In genomic region chr2:72157561-72157960, GRCm38 (mm10) we compare ENCODE assay signal across 11 mouse cellular contexts.
DNase-seq lines count a peak whose midpoint lies in the region; ATAC-seq lines count a peak whose summit lies in the region.
"Had no signal": no experiment of that assay in that cellular context is flagged by ENCODE, and none has a peak within 500 bp of the region (broad histone marks: within the 10 kb centered on the region; RNA-seq: fewer than 3 reads in every experiment).

No protein-coding gene starts in this region.

- H3K9me3 ChIP-seq in lung, embryonic 15.5 days: no peaks in the 10 kb centered on the region
- no peaks in the 10 kb centered on the region for H3K9me3 ChIP-seq in limb, embryonic 15.5 days
- H3K9me3 ChIP-seq: embryonic facial prominence, embryonic 13.5 days had no signal

- no peak for ATAC-seq in CD4-positive, CD25-positive, alpha-beta regulatory T cell, adult 4 months
- ATAC-seq in lung, embryonic 15.5 days (ENCODE audit: borderline replicate concordance, extremely low read depth, low FRiP score, low TSS enrichment): peak; percentile 31; the same call in 1 of the 2 replicates
- ATAC-seq in limb, embryonic 15.5 days (ENCODE audit: insufficient number of reproducible peaks, low FRiP score, low TSS enrichment, low read depth): 0 out of 2 replicates have a peak, but pooled peaks have one; percentile 52

- intact Hi-C loops in left cerebral cortex, postnatal 25 days (cut with DNase I): no loop called here

- peaks cover 16% of the 10 kb centered on the region for H3K4me1 ChIP-seq in lung, embryonic 15.5 days
- peaks cover 23% of the 10 kb centered on the region for H3K4me1 ChIP-seq in limb, embryonic 15.5 days

- no peaks in the 10 kb centered on the region for H3K36me3 ChIP-seq in lung, embryonic 15.5 days
- H3K36me3 ChIP-seq in limb, embryonic 15.5 days: no peaks in the 10 kb centered on the region
- H3K36me3 ChIP-seq: embryonic facial prominence, embryonic 13.5 days had no signal

- no peaks in the 10 kb centered on the region for H3K27me3 ChIP-seq in lung, embryonic 15.5 days
- H3K27me3 ChIP-seq in limb, embryonic 15.5 days: no peaks in the 10 kb centered on the region
- H3K27me3 ChIP-seq: embryonic facial prominence, embryonic 13.5 days had no signal

- H3K27ac ChIP-seq in lung, embryonic 15.5 days: no peak overlapping the region
- H3K27ac ChIP-seq in limb, embryonic 15.5 days: no peak overlapping the region
- H3K27ac ChIP-seq: embryonic facial prominence, embryonic 13.5 days; macrophage had no signal

- peak; percentile 34 for DNase-seq in CD4-positive, CD25-positive, alpha-beta regulatory T cell, adult 2 months (ENCODE audit: low read depth, low spot score)
- no peak for DNase-seq in lung, postnatal 25 days (ENCODE audit: low spot score)
- peak; percentile 66 to 81 for DNase-seq in thymus, adult 18-20 months
- DNase-seq in left cerebral cortex, postnatal 25 days (ENCODE audit: low spot score in 2 of 2): no peak
- no peak for DNase-seq in urinary bladder, adult 2 months (ENCODE audit: low spot score)
- DNase-seq: adrenal gland, postnatal 10 days had no signal

- no peak overlapping the region for H3K4me3 ChIP-seq in lung, embryonic 15.5 days
- H3K4me3 ChIP-seq in limb, embryonic 15.5 days: no peak overlapping the region
- H3K4me3 ChIP-seq: embryonic facial prominence, embryonic 13.5 days had no signal

- H3K4me2 ChIP-seq in lung, embryonic 15.5 days: no peak overlapping the region
- no peak overlapping the region for H3K4me2 ChIP-seq in limb, embryonic 15.5 days
- H3K4me2 ChIP-seq: embryonic facial prominence, embryonic 13.5 days had no signal

- 11% methylated on average over 9 of the region's 9 CpGs for WGBS in lung, embryonic 15.5 days
- WGBS in limb, embryonic 15.5 days: 27% methylated on average over 9 of the region's 9 CpGs

- H3K9ac ChIP-seq in lung, embryonic 15.5 days: no peak overlapping the region
- H3K9ac ChIP-seq in limb, embryonic 15.5 days: no peak overlapping the region
- H3K9ac ChIP-seq: embryonic facial prominence, embryonic 13.5 days had no signal

Comparison
In these comparisons a context has a peak if more than half of its experiments do, and no peak if none do; other contexts are left out.
1. DNase-seq: peak in CD4-positive, CD25-positive, alpha-beta regulatory T cell, adult 2 months (single experiment) and thymus, adult 18-20 months (2 of 2); none in lung, postnatal 25 days (single experiment), left cerebral cortex, postnatal 25 days (0 of 2) and urinary bladder, adult 2 months (single experiment).